8 mouse cellular contexts compared by ENCODE assay signal in genomic region chr7:114281671-114282070, GRCm38 (mm10). TPM values are rescaled to one million over a fixed set of nuclear protein-coding genes. Genes with fewer than 3 reads are reported as not detected.
DNase-seq lines count a peak whose midpoint lies in the region; ATAC-seq and TF ChIP-seq lines count a peak whose summit lies in the region.
"Had no signal": no experiment of that assay in that cellular context is flagged by ENCODE, and none has a peak within 500 bp of the region (broad histone marks: within the 10 kb centered on the region; RNA-seq: fewer than 3 reads in every experiment).

No protein-coding gene starts in this region.

- H3K4me1 ChIP-seq in hindbrain, embryonic 11.5 days (replicated peaks; ENCODE audit: control insufficient read depth, insufficient read depth, low read length) = no peaks in the 10 kb centered on the region
- H3K4me1 ChIP-seq in hindbrain, embryonic 16.5 days (ENCODE audit: control insufficient read depth, insufficient read depth, low read depth, low read length) = no peaks in the 10 kb centered on the region
- H3K4me1 ChIP-seq in G1E (ENCODE audit: insufficient read depth, low read depth, low read length) = peaks cover 25% of the 10 kb centered on the region

- ATAC-seq in hindbrain, embryonic 11.5 days (ENCODE audit: low FRiP score) = no peak
- ATAC-seq in hindbrain, embryonic 16.5 days = no peak
- ATAC-seq in G1E (ENCODE audit: extremely low read depth, insufficient number of reproducible peaks, low FRiP score, poor library complexity, severe bottlenecking) = peak; percentile 70

- no peak overlapping the region for H3K9ac ChIP-seq in hindbrain, embryonic 11.5 days (ENCODE audit: low read depth, low read length)
- no peak overlapping the region for H3K9ac ChIP-seq in hindbrain, embryonic 16.5 days (ENCODE audit: low read depth, low read length)

- no peaks in the 10 kb centered on the region for H3K27me3 ChIP-seq in hindbrain, embryonic 11.5 days (ENCODE audit: control insufficient read depth, insufficient read depth, low read length)
- no peaks in the 10 kb centered on the region for H3K27me3 ChIP-seq in hindbrain, embryonic 16.5 days (replicated peaks; ENCODE audit: control insufficient read depth, insufficient read depth, low read length)
- H3K27me3 ChIP-seq in G1E (ENCODE audit: insufficient read depth, low read length) = no peaks in the 10 kb centered on the region
- H3K27me3 ChIP-seq: megakaryocyte, embryonic 14.5 days had no signal

- WGBS in hindbrain, embryonic 11.5 days = 58% methylated on average over 3 of the region's 3 CpGs
- WGBS in hindbrain, embryonic 16.5 days = 56% methylated on average over 3 of the region's 3 CpGs

- H3K4me2 ChIP-seq in hindbrain, embryonic 11.5 days (replicated peaks; ENCODE audit: low read depth, low read length) = no peak overlapping the region
- H3K4me2 ChIP-seq in hindbrain, embryonic 16.5 days (ENCODE audit: low read length) = no peak overlapping the region

- DNase-seq in hindbrain, embryonic 11.5 days (ENCODE audit: low spot score) = peak; percentile 63
- DNase-seq in G1E (ENCODE audit: low spot score) = peak; percentile 34
- DNase-seq in c-Kit-positive CD71-negative TER-119-negative erythroid progenitor cells, embryonic 14.5 days (ENCODE audit: low read depth) = peak; percentile 66
- peak; percentile 43 for DNase-seq in kidney, postnatal 10 days
- DNase-seq in retina, embryonic 14.5 days (ENCODE audit: low spot score) = peak; percentile 76
- no peak for DNase-seq in urinary bladder, postnatal 4 days (ENCODE audit: low spot score in 2 of 2)

- no peak overlapping the region for H3K27ac ChIP-seq in hindbrain, embryonic 11.5 days (ENCODE audit: low read depth, low read length)
- H3K27ac ChIP-seq in hindbrain, embryonic 16.5 days (ENCODE audit: low read depth, low read length) = no peak overlapping the region

- H3K4me3 ChIP-seq in hindbrain, embryonic 11.5 days (ENCODE audit: low read depth, low read length) = no peak overlapping the region
- H3K4me3 ChIP-seq in hindbrain, embryonic 16.5 days (ENCODE audit: low read length) = no peak overlapping the region
- no peak overlapping the region for H3K4me3 ChIP-seq in G1E (ENCODE audit: low read depth, low read length)
- H3K4me3 ChIP-seq: megakaryocyte, embryonic 14.5 days had no signal

- H3K36me3 ChIP-seq in hindbrain, embryonic 11.5 days (ENCODE audit: control insufficient read depth, insufficient read depth, low read length) = no peaks in the 10 kb centered on the region
- no peaks in the 10 kb centered on the region for H3K36me3 ChIP-seq in hindbrain, embryonic 16.5 days (ENCODE audit: control insufficient read depth, insufficient read depth, low read length)
- peaks cover 3% of the 10 kb centered on the region for H3K36me3 ChIP-seq in G1E (replicated peaks)

- TF ChIP-seq CTCF in G1E (IDR thresholded peaks at IDR 0.05; ENCODE audit: low read depth, low read length) = peak; percentile 65

- H3K9me3 ChIP-seq in hindbrain, embryonic 11.5 days (ENCODE audit: control insufficient read depth, low read length) = no peaks in the 10 kb centered on the region
- H3K9me3 ChIP-seq in hindbrain, embryonic 16.5 days (ENCODE audit: control insufficient read depth, low read length) = no peaks in the 10 kb centered on the region
- H3K9me3 ChIP-seq in G1E (replicated peaks) = no peaks in the 10 kb centered on the region
- H3K9me3 ChIP-seq: megakaryocyte, embryonic 14.5 days had no signal

RNA-seq across cellular contexts. Expression of gene Psma1, which starts 5.8 kb away (rescaled TPM):
- polyA plus RNA-seq in hindbrain, embryonic 11.5 days (2014; fragmentation: Nextera tagmentation; extraction: Ambion mirVana) = 476 and 479 TPM in 2 replicates
- polyA plus RNA-seq in hindbrain, embryonic 16.5 days (2015; fragmentation: Nextera tagmentation; extraction: Ambion mirVana) = 340 and 357 TPM in 2 replicates
- total RNA-seq in G1E (2014; fragmentation: Nextera tagmentation) (338 and 390 TPM in 2 replicates), G1E (2017) (397 and 416 TPM in 2 replicates)
- polyA plus RNA-seq in G1E (2012) = 10.4 and 14.6 TPM in 2 replicates

RNA-seq across cellular contexts. Expression of gene Copb1, which starts 27.2 kb away (rescaled TPM):
- 122 and 127 TPM in 2 replicates for polyA plus RNA-seq in hindbrain, embryonic 11.5 days (2014; fragmentation: Nextera tagmentation; extraction: Ambion mirVana)
- polyA plus RNA-seq in hindbrain, embryonic 16.5 days (2015; fragmentation: Nextera tagmentation; extraction: Ambion mirVana) = 86.6 and 92.8 TPM in 2 replicates
- total RNA-seq in G1E (2014; fragmentation: Nextera tagmentation) (148 and 156 TPM in 2 replicates), G1E (2017) (87.1 and 99.9 TPM in 2 replicates)
- polyA plus RNA-seq in G1E (2012) = 19.6 and 28.5 TPM in 2 replicates

Comparison
In these comparisons a context has a peak if more than half of its experiments do, and no peak if none do; other contexts are left out.
1. DNase-seq: peak in hindbrain, embryonic 11.5 days (single experiment), G1E (single experiment), c-Kit-positive CD71-negative TER-119-negative erythroid progenitor cells, embryonic 14.5 days (single experiment), kidney, postnatal 10 days (single experiment) and retina, embryonic 14.5 days (single experiment); none in urinary bladder, postnatal 4 days (0 of 2).
2. RNA of gene Psma1, which starts 5.8 kb away (polyA plus RNA-seq): 476 to 479 TPM in hindbrain, embryonic 11.5 days and 340 to 357 TPM in hindbrain, embryonic 16.5 days; 10.4 to 14.6 TPM in G1E; every median in the first group is over 10 times any median in the second.